9 mouse cellular contexts compared by ENCODE assay signal in genomic region chr2:93823519-93823918, GRCm38 (mm10). TPM values are rescaled to one million over a fixed set of nuclear protein-coding genes. Genes with fewer than 3 reads are reported as not detected.
DNase-seq lines count a peak whose midpoint lies in the region; ATAC-seq and TF ChIP-seq lines count a peak whose summit lies in the region.
"Had no signal": no experiment of that assay in that cellular context is flagged by ENCODE, and none has a peak within 500 bp of the region (broad histone marks: within the 10 kb centered on the region; RNA-seq: fewer than 3 reads in every experiment).

No protein-coding gene starts in this region.

- DNase-seq in liver: peak; percentile 74
- peak; percentile 46 for DNase-seq in adrenal gland, postnatal 25 days
- peak; percentile 97 for DNase-seq in embryonic facial prominence, embryonic 11.5 days (ENCODE audit: low spot score)
- peak; percentile 80 for DNase-seq in heart, postnatal 4 days
- DNase-seq in left cerebral cortex, adult 2 months (ENCODE audit: extremely low spot score in 1 of 2, low spot score in 2 of 2): peak; percentile 41 to 53

- 12% methylated on average over 8 of the region's 8 CpGs for WGBS in liver, embryonic 12.5 days (ENCODE audit: insufficient replicate concordance)
- 20% methylated on average over 8 of the region's 8 CpGs for WGBS in embryonic facial prominence, embryonic 11.5 days

- intact Hi-C loops in left cerebral cortex, adult 2 months (cut with DNase I): no loop called here

- no peak for ATAC-seq in liver, embryonic 12.5 days
- ATAC-seq in embryonic facial prominence, embryonic 11.5 days (replicated peaks; ENCODE audit: insufficient number of reproducible peaks, low FRiP score, low TSS enrichment, low read depth): no peak

- H3K27ac ChIP-seq in liver, embryonic 12.5 days: no peak overlapping the region
- H3K27ac ChIP-seq in embryonic facial prominence, embryonic 11.5 days (replicated peaks; ENCODE audit: low read depth, low read length): no peak overlapping the region
- no peak overlapping the region for H3K27ac ChIP-seq in left cerebral cortex, adult 2 months
- no peak overlapping the region for H3K27ac ChIP-seq in testis, adult 2 months (ENCODE audit: control insufficient read depth, insufficient read depth, low read depth, low read length)
- H3K27ac ChIP-seq: embryonic facial prominence, embryonic 15.5 days had no signal

- H3K9ac ChIP-seq in liver, embryonic 12.5 days: no peak overlapping the region
- no peak overlapping the region for H3K9ac ChIP-seq in embryonic facial prominence, embryonic 11.5 days (replicated peaks; ENCODE audit: low read length)
- H3K9ac ChIP-seq: embryonic facial prominence, embryonic 15.5 days had no signal

- H3K27me3 ChIP-seq in liver, embryonic 12.5 days (replicated peaks): no peaks in the 10 kb centered on the region
- H3K27me3 ChIP-seq in embryonic facial prominence, embryonic 11.5 days (ENCODE audit: control insufficient read depth, insufficient read depth, low read length): no peaks in the 10 kb centered on the region
- no peaks in the 10 kb centered on the region for H3K27me3 ChIP-seq in myocyte (ENCODE audit: control insufficient read depth, insufficient read depth, insufficient read length)
- H3K27me3 ChIP-seq in testis, adult 2 months (ENCODE audit: control insufficient read depth, insufficient read depth, low read length): no peaks in the 10 kb centered on the region
- H3K27me3 ChIP-seq: embryonic facial prominence, embryonic 15.5 days had no signal

- H3K36me3 ChIP-seq in liver, embryonic 12.5 days: peaks cover 10% of the 10 kb centered on the region; the same call in 1 of the 2 replicates
- no peaks in the 10 kb centered on the region for H3K36me3 ChIP-seq in embryonic facial prominence, embryonic 11.5 days (replicated peaks; ENCODE audit: control insufficient read depth, insufficient read depth, low read depth, low read length)
- no peaks in the 10 kb centered on the region for H3K36me3 ChIP-seq in myocyte (ENCODE audit: control insufficient read depth, insufficient read depth)
- no peaks in the 10 kb centered on the region for H3K36me3 ChIP-seq in testis, adult 2 months (ENCODE audit: control insufficient read depth, insufficient read depth, low read length)

- H3K4me1 ChIP-seq in liver, embryonic 12.5 days: peaks cover 19% of the 10 kb centered on the region
- H3K4me1 ChIP-seq in embryonic facial prominence, embryonic 11.5 days (ENCODE audit: control insufficient read depth, insufficient read depth, low read length): 0 out of 2 replicates have a peak, but pooled peaks cover 3% of the 10 kb centered on the region
- H3K4me1 ChIP-seq in testis, adult 2 months (ENCODE audit: control insufficient read depth, insufficient read depth, low read length): peaks cover 6% of the 10 kb centered on the region

- peaks cover 7% of the 10 kb centered on the region for H3K79me2 ChIP-seq in myocyte (ENCODE audit: control insufficient read depth, insufficient read depth)

- no peaks in the 10 kb centered on the region for H3K9me3 ChIP-seq in liver, embryonic 12.5 days (replicated peaks)
- no peaks in the 10 kb centered on the region for H3K9me3 ChIP-seq in embryonic facial prominence, embryonic 11.5 days (replicated peaks; ENCODE audit: control insufficient read depth, low read length)
- H3K9me3 ChIP-seq: embryonic facial prominence, embryonic 15.5 days had no signal

- H3K4me3 ChIP-seq in liver, embryonic 12.5 days: no peak overlapping the region
- H3K4me3 ChIP-seq in embryonic facial prominence, embryonic 11.5 days (ENCODE audit: low read depth, low read length): no peak overlapping the region
- no peak overlapping the region for H3K4me3 ChIP-seq in left cerebral cortex, adult 2 months
- no peak overlapping the region for H3K4me3 ChIP-seq in myocyte
- no peak overlapping the region for H3K4me3 ChIP-seq in testis, adult 2 months (ENCODE audit: control insufficient read depth, low read depth, low read length)
- H3K4me3 ChIP-seq: embryonic facial prominence, embryonic 15.5 days had no signal

- no peak overlapping the region for H3K4me2 ChIP-seq in liver, embryonic 12.5 days
- H3K4me2 ChIP-seq in embryonic facial prominence, embryonic 11.5 days (ENCODE audit: low read depth, low read length): no peak overlapping the region
- peak overlapping the region; percentile 38 for H3K4me2 ChIP-seq in myocyte (ENCODE audit: low read depth)
- H3K4me2 ChIP-seq: embryonic facial prominence, embryonic 15.5 days had no signal

- no peak for TF ChIP-seq POLR2A in myocyte (IDR thresholded peaks at IDR 0.05; ENCODE audit: insufficient read length, low read depth)
- no peak for TF ChIP-seq POLR2A in testis, adult 2 months (IDR thresholded peaks at IDR 0.05; ENCODE audit: control insufficient read depth, low read depth, low read length)

- peak; percentile 97 for TF ChIP-seq CTCF in left cerebral cortex, adult 2 months (IDR thresholded peaks at IDR 0.05)
- TF ChIP-seq CTCF in testis, adult 2 months (IDR thresholded peaks at IDR 0.05; ENCODE audit: control insufficient read depth, insufficient read depth, insufficient replicate concordance, low read depth, low read length): peak; percentile 62; the same call in 1 of the 2 replicates

- H3ac ChIP-seq in myocyte (ENCODE audit: control insufficient read depth, insufficient read length): no peak overlapping the region

TF ChIP-seq in myocyte, 11 proteins besides CTCF, POLR2A, EP300 and RAD21:
- no peak for TF ChIP-seq TCF12 (IDR thresholded peaks at IDR 0.05; ENCODE audit: insufficient read depth, poor library complexity, severe bottlenecking)
- no peak for TF ChIP-seq REST (IDR thresholded peaks at IDR 0.05; ENCODE audit: insufficient read depth, insufficient read length)
- TF ChIP-seq TCF3 (IDR thresholded peaks at IDR 0.05; ENCODE audit: insufficient read length, low read depth): no peak
- no peak for TF ChIP-seq E2F4 (IDR thresholded peaks at IDR 0.05; ENCODE audit: insufficient read depth)
- no peak for TF ChIP-seq USF1 (IDR thresholded peaks at IDR 0.05; ENCODE audit: low read depth)
- no peak for TF ChIP-seq MYOG (IDR thresholded peaks at IDR 0.05; ENCODE audit: control insufficient read depth in 1 of 3, insufficient read depth in 1 of 3, insufficient read length in 2 of 3, low read depth in 2 of 3)
- no peak for TF ChIP-seq POLR2AphosphoS2 (IDR thresholded peaks at IDR 0.05; ENCODE audit: insufficient read length, low read depth)
- no peak for TF ChIP-seq MAX (IDR thresholded peaks at IDR 0.05; ENCODE audit: low read depth)
- TF ChIP-seq CEBPB (IDR thresholded peaks at IDR 0.05; ENCODE audit: insufficient read depth, poor library complexity, severe bottlenecking): no peak
- no peak for TF ChIP-seq MYOD1 (IDR thresholded peaks at IDR 0.05; ENCODE audit: control insufficient read depth in 1 of 3, insufficient read length in 2 of 3, low read depth in 2 of 3)
- no peak for TF ChIP-seq SRF (IDR thresholded peaks at IDR 0.05; ENCODE audit: control insufficient read depth, insufficient read length, low read depth)

RNA-seq across cellular contexts. Expression of gene Ext2, which starts 1.2 kb away (rescaled TPM):
- polyA plus RNA-seq in liver, embryonic 12.5 days (2016; fragmentation: Nextera tagmentation; extraction: Ambion mirVana): 43.9 and 47.0 TPM in 2 replicates
- 101 and 105 TPM in 2 replicates for total RNA-seq in adrenal gland, postnatal 25 days (2021)
- polyA plus RNA-seq in embryonic facial prominence, embryonic 11.5 days (2014; fragmentation: Nextera tagmentation; extraction: Ambion mirVana): 70.1 and 79.0 TPM in 2 replicates
- total RNA-seq in heart, postnatal 4 days (2021): 10 to 100 TPM; 60.2 to 61.4 TPM
- 10 to 100 TPM; 50.6 to 57.4 TPM for total RNA-seq in left cerebral cortex, adult 2 months (2021)
- 78.9 TPM for polyA plus RNA-seq in myocyte (2012; fragmentation: generic; extraction: Trizol)
- 15.5 and 17.6 TPM in 2 replicates for polyA plus RNA-seq in testis, adult 2 months (2012; rRNA removed)

RNA-seq across cellular contexts. Expression of gene Accs, which starts 26.2 kb away (rescaled TPM):
- polyA plus RNA-seq in liver, embryonic 12.5 days (2016; fragmentation: Nextera tagmentation; extraction: Ambion mirVana): 1.4 and 2.3 TPM in 2 replicates
- 10.0 and 13.3 TPM in 2 replicates for total RNA-seq in adrenal gland, postnatal 25 days (2021)
- 6.7 and 8.5 TPM in 2 replicates for polyA plus RNA-seq in embryonic facial prominence, embryonic 11.5 days (2014; fragmentation: Nextera tagmentation; extraction: Ambion mirVana)
- 10 to 100 TPM; 10.2 to 10.6 TPM for total RNA-seq in heart, postnatal 4 days (2021)
- total RNA-seq in left cerebral cortex, adult 2 months (2021): 1 to 10 TPM; 2.0 to 3.4 TPM
- polyA plus RNA-seq in myocyte (2012; fragmentation: generic; extraction: Trizol): 4.2 TPM
- 2.5 and 2.6 TPM in 2 replicates for polyA plus RNA-seq in testis, adult 2 months (2012; rRNA removed)

RNA-seq across cellular contexts. Expression of gene Accsl, which starts 45.4 kb away (rescaled TPM):
- not detected in 2 replicates for polyA plus RNA-seq in liver, embryonic 12.5 days (2016; fragmentation: Nextera tagmentation; extraction: Ambion mirVana)
- total RNA-seq in adrenal gland, postnatal 25 days (2021): 0.76 TPM in 1 of 2 replicates, not detected in the other
- polyA plus RNA-seq in embryonic facial prominence, embryonic 11.5 days (2014; fragmentation: Nextera tagmentation; extraction: Ambion mirVana): not detected in 2 replicates
- total RNA-seq in heart, postnatal 4 days (2021): not detected
- under 1 TPM; 0.47 to 0.68 TPM for total RNA-seq in left cerebral cortex, adult 2 months (2021)
- polyA plus RNA-seq in myocyte (2012; fragmentation: generic; extraction: Trizol): 0.06 TPM
- 0.18 TPM in 1 of 2 replicates, not detected in the other for polyA plus RNA-seq in testis, adult 2 months (2012; rRNA removed)

Comparison
In these comparisons a context has a peak if more than half of its experiments do, and no peak if none do; other contexts are left out.
1. DNase-seq: peak in every context shown above with its lines; median percentile 97 in embryonic facial prominence, embryonic 11.5 days; 80 in heart, postnatal 4 days; 74 in liver; 47 in left cerebral cortex, adult 2 months; 46 in adrenal gland, postnatal 25 days.